In genomic region chr10:117005707-117006464, GRCm38 (mm10) we compare ENCODE assay signal across 22 mouse cellular contexts. TPM values are rescaled to one million over a fixed set of nuclear protein-coding genes. Genes with fewer than 3 reads are reported as not detected.
"Had no signal": no experiment of that assay in that cellular context is flagged by ENCODE, and none has a peak within 500 bp of the region (broad histone marks: within the 10 kb centered on the region; RNA-seq: fewer than 3 reads in every experiment).

No protein-coding gene starts in this region.

- H3K4me3 ChIP-seq: left cerebral cortex, adult 2 months; limb, embryonic 10.5 days; liver, embryonic 15.5 days; midbrain, embryonic 13.5 days had no signal

- H3K27ac ChIP-seq: left cerebral cortex, adult 2 months; limb, embryonic 10.5 days; liver, embryonic 15.5 days; midbrain, embryonic 13.5 days had no signal

- DNase-seq: kidney, adult 11 months; lung, adult 2 months; lung, postnatal 4 days; right cerebral cortex, adult 18-20 months; right cerebral cortex, postnatal 25 days; thymus, postnatal 36 days had no signal

- H3K4me1 ChIP-seq: liver, embryonic 15.5 days had no signal

- H3K36me3 ChIP-seq: limb, embryonic 10.5 days; liver, embryonic 15.5 days; midbrain, embryonic 13.5 days had no signal

- ATAC-seq: lung, postnatal 0 days had no signal

- H3K9ac ChIP-seq: liver, embryonic 15.5 days; midbrain, embryonic 13.5 days had no signal

- H3K27me3 ChIP-seq: liver, embryonic 15.5 days; midbrain, embryonic 13.5 days had no signal

- H3K4me2 ChIP-seq: liver, embryonic 11.5 days; liver, embryonic 15.5 days; midbrain, embryonic 13.5 days had no signal

- H3K9me3 ChIP-seq: limb, embryonic 10.5 days; liver, embryonic 15.5 days; midbrain, embryonic 13.5 days had no signal

RNA-seq across cellular contexts. Expression of gene Best3, which starts 19.8 kb away (rescaled TPM):
- polyA plus RNA-seq: liver, embryonic 11.5 days; thymus, postnatal 0 days had no signal

RNA-seq across cellular contexts. Expression of gene Gm10271, which starts 33.5 kb away (rescaled TPM):
- total RNA-seq: layer of hippocampus, adult 8-10 months; layer of hippocampus, postnatal 25 days; left cerebral cortex, adult 2 months; left cerebral cortex, postnatal 14 days; midbrain, postnatal 0 days had no signal
- polyA plus RNA-seq: large intestine, adult 2 months; limb, embryonic 10.5 days; limb, embryonic 14.5 days; liver, embryonic 11.5 days; liver, embryonic 15.5 days; lung, adult 2 months; lung, postnatal 0 days; midbrain, embryonic 13.5 days; midbrain, postnatal 0 days; neural tube, embryonic 14.5 days; small intestine, adult 2 months; stomach, embryonic 16.5 days; thymus, postnatal 0 days had no signal

RNA-seq across cellular contexts. Expression of gene Lrrc10, which starts 39.3 kb away (rescaled TPM):
- total RNA-seq: left cerebral cortex, adult 2 months; left cerebral cortex, postnatal 14 days; midbrain, postnatal 0 days had no signal
- polyA plus RNA-seq: limb, embryonic 10.5 days; liver, embryonic 15.5 days; midbrain, embryonic 13.5 days; midbrain, postnatal 0 days; neural tube, embryonic 14.5 days; small intestine, adult 2 months; stomach, embryonic 16.5 days; thymus, postnatal 0 days had no signal
